Mouse (Mus musculus): ENCODE measurements around the gene Idi1. TPM values are rescaled to one million over a fixed set of nuclear protein-coding genes. Genes with fewer than 3 reads are reported as not detected.
A peak's percentile ranks its signal among the peaks of the same experiment; 100 is the strongest.
"Not testable (repeated sequence)": the region's sequence is repeated elsewhere in the genome, so short reads cannot be mapped to it uniquely, and the experiment has no call there.

Gene Idi1
- 1 to 10 TPM; 4.8 to 5.8 TPM for total RNA-seq (2021)
- long read RNA-seq, experiment 1, transcript Idi1-201 (5 exons, 3,027 nt) = major isoform, 6 of 8 reads
- long read RNA-seq, experiment 1, partial matches to known transcripts = 0 of 8 reads
- long read RNA-seq, experiment 1, other reads (novel, unspliced or antisense) = 2 of 8 reads
- long read RNA-seq, experiment 2, transcript Idi1-201 (5 exons, 3,027 nt) = major isoform, 6 of 6 reads
- long read RNA-seq, experiment 2, partial matches to known transcripts = 0 of 6 reads
- long read RNA-seq, experiment 2, other reads (novel, unspliced or antisense) = 0 of 6 reads

- intact Hi-C loops (cut with DNase I) = loop anchor here (5.0 kb wide), 1 partner anchor 112 kb away; the partner anchor contains the start of gene Gtpbp4
Measured at GRCm38 (mm10) chr13:8885445-8886184, at the start of gene Idi1. Gene Idi1 (plus strand): TSS chr13:8885501.

GRCm38 (mm10) chr13:8838394-8838793 lies 46.9 kb upstream of the Idi1 start:
- no peak for DNase-seq
- intact Hi-C loops (cut with DNase I) = no loop called here

More at GRCm38 (mm10) chr13:8885445-8886184, at the start of gene Idi1:
- peak; percentile 92 to 97 for DNase-seq

DNA sequence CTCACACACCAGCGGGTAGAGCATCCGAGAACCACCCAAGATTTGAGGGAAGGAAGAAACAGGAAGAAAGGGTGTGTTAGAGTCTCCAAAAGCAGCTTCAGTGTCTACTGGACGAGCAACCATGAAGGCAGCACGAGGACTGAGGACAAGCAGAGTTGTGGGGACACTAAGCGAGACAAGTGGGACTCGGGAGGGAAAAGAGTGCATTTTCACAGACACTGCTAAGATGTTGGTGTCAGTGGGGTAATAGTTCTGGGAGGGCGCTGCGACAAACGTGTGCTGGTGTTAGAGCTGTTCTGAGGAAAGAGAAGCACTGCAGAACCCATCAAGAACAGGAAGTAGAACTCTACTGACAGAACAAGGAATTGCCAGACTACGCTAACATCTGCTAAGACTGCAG lies 46.2 kb upstream of the Idi1 start:
- no peak for DNase-seq
- intact Hi-C loops (cut with DNase I) = no loop called here

DNA sequence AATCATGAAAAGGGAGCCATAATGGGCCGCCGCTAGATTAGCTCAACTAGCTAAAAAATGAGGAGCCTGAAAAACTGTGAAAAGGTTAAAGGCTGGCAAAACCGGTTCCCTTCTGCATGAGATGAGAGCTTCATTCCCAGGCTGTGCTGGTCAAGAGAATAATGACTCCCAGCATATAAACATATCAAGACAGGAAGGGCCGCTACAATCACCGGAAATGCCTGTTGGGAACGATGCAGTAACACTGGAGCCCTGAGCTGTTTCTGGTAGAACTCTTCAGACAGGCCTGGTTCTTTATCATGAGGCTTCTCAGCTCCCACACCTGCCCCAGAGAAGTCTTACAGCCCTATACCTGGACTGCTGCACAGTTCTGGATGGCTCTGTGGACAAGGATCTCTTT lies 45.4 kb upstream of the Idi1 start:
- intact Hi-C loops (cut with DNase I) = no loop called here
- no peak for DNase-seq

GRCm38 (mm10) chr13:8840941-8841340 lies 44.4 kb upstream of the Idi1 start:
- intact Hi-C loops (cut with DNase I) = no loop called here
- DNase-seq = no peak

DNA sequence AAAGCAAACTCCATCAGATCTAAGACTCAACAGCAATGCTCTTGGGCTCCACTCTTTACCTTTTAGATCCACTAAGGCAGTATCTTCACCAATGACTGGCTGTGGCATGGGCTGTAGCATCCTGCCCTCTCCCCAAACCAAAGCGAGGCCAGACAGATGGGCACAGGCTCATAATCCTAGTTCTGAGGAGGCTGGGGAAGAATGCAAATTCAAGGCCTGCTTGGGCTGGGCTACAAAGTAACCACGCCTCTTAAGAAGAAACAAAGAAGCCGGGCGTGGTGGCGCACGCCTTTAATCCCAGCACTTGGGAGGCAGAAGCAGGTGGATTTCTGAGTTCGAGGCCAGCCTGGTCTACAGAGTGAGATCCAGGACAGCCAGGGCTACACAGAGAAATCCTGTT lies 43.5 kb upstream of the Idi1 start:
- intact Hi-C loops (cut with DNase I); DNase-seq: not testable (repeated sequence)

DNA sequence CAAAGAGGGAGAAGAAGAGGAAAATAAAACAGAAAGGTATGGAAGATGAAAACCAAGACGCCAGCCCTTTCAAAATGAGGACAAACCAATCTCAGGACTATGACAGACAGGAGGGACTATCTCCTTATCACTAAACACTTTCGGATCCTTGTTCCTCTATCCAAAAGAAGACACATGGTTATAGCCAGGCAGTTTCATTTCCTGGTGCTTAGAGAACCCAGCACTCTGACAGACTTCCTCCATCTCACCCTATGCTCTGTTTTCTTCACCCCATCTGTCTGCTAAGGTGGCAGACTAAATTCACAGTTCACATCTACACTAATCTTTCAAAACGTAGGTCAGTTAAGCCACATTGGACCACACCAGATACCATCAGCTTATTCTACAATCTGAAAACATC lies 43.0 kb upstream of the Idi1 start:
- intact Hi-C loops (cut with DNase I) = no loop called here
- no peak for DNase-seq

- DNase-seq = no peak
- intact Hi-C loops (cut with DNase I) = no loop called here
Measured at GRCm38 (mm10) chr13:8847702-8848101, 37.6 kb upstream of the Idi1 start.

- intact Hi-C loops (cut with DNase I) = no loop called here
- no peak for DNase-seq
Measured at GRCm38 (mm10) chr13:8849311-8849710, 36.0 kb upstream of the Idi1 start.

- no peak for DNase-seq
- intact Hi-C loops (cut with DNase I) = no loop called here
Measured at GRCm38 (mm10) chr13:8853424-8853823, 31.9 kb upstream of the Idi1 start.

DNA sequence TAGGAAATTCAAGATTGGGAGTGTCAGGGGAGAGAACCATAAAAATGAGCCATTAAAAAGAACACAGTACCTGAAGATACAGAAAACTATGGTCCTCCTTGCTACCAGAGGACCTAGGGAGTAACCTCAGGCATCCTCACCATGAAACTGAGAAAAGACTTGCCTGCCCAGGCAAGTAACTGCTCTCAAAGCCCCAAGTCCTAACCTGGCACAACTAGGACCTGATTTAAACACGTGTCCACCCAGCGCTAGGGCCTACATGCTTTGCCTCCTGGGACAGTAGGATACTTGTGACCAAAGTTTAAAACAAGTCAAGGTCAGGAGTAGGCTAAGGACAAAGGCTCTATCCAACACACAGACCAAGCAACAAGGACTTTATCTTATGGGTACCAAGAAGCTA lies 30.5 kb upstream of the Idi1 start:
- no peak for DNase-seq
- intact Hi-C loops (cut with DNase I) = no loop called here

GRCm38 (mm10) chr13:8858453-8858852 lies 26.8 kb upstream of the Idi1 start:
- no peak for DNase-seq
- intact Hi-C loops (cut with DNase I) = no loop called here

- no peak for DNase-seq
- intact Hi-C loops (cut with DNase I) = no loop called here
Measured at GRCm38 (mm10) chr13:8860861-8861260, 24.4 kb upstream of the Idi1 start.

DNA sequence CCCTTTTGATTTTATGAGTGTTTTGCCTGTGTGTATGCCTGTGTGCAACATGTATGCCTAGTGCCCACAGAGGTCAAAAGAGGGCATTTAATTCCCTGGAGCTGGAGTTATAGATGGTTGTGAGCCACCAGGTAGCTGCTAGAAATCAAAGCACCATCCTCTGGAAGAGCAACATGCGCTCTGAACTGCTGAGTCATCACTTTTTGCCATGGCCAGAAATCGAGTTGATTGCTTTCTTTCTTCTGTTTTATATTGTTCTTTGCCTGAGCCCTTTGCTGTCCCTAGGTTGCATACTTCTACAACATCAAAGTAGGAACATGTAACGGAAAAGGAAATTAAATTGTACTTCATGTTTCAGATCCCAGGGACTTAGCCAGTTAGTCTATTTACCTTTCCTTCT lies 20.3 kb upstream of the Idi1 start:
- DNase-seq = no peak
- intact Hi-C loops (cut with DNase I) = no loop called here

DNA sequence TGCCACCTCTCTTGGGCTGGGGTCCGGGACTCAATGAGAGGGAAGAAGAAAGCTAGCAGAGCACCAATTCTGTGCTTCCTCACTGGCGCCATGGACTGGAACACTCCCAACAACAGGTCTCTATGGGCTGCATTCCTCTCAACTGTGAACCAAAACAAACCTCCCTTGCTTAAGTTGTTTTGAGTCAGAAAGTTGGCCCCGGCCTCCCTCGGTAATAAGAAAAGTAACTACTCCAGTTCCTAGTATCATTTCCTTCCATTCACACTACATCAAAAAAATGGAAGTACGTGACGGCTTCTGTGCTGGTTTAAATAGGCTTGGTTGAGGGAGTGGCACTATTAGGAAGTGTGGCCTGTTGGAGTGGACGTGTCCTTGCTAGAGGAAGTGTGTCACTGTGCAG lies 18.7 kb upstream of the Idi1 start:
- intact Hi-C loops (cut with DNase I) = no loop called here

DNA sequence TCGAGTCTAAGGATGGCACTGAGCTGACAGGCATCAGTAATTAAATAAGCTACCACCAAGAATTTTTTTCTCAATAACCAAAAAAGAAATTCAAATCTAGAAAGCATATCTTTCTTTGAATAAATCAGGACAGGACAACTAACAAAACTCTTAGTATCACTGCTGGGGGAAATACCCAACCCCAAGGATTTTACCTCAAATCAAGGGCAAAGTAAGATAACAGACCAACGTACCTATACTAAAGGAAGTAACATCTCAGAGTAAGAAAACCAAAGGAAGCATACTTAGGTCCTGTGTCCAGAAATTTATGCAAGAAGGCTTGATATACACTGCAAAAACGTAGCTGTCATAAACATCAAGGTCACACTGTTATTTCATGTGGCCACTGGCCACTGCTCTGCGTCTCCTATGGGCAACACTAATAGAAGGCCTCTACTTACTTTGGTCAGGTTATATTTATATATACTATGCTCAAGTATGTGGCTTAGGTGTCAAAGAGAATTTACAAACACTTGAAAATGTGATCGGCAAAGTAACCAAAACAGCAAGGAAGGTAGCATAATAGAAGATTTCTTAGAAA lies 15.6 kb upstream of the Idi1 start:
- DNase-seq = no peak
- intact Hi-C loops (cut with DNase I) = no loop called here

More for the DNA sequence above, 18.7 kb upstream of the Idi1 start:
- peak; percentile 18 to 21 for DNase-seq

GRCm38 (mm10) chr13:8870160-8870509 lies 15.2 kb upstream of the Idi1 start:
- DNase-seq = no peak
- intact Hi-C loops (cut with DNase I) = no loop called here

GRCm38 (mm10) chr13:8870510-8871313 lies 14.6 kb upstream of the Idi1 start:
- DNase-seq = peak; percentile 80 to 86
- intact Hi-C loops (cut with DNase I) = no loop called here

- no peak for DNase-seq
Measured at GRCm38 (mm10) chr13:8871314-8871962, 13.9 kb upstream of the Idi1 start, which contains the start of gene Wdr37. Gene Wdr37 (minus strand): TSS chr13:8871909.

GRCm38 (mm10) chr13:8873776-8874175 lies 11.5 kb upstream of the Idi1 start:
- DNase-seq = no peak
- intact Hi-C loops (cut with DNase I) = no loop called here

More at GRCm38 (mm10) chr13:8871314-8871962, 13.9 kb upstream of the Idi1 start, which contains the start of gene Wdr37:
- intact Hi-C loops (cut with DNase I) = no loop called here

Data from gastrocnemius, postnatal 36 days (tissue).